Mouse (Mus musculus): ENCODE results near the gene 1700016D06Rik. TPM values are rescaled to one million over a fixed set of nuclear protein-coding genes. Genes with fewer than 3 reads are reported as not detected.

1700016D06Rik gene
- polyA plus RNA-seq, 1 experiment from 2014 or later = not detected

- Histone ChIP-seq H3K4me3 (replicated peaks) (no peak overlapping the region), H3K9me3 (no peaks in the 10 kb centered on the region), H3K9ac (no peak overlapping the region), H3K27ac (no peak overlapping the region), H3K27me3 (replicated peaks) (no peaks in the 10 kb centered on the region), H3K4me2 (replicated peaks) (no peak overlapping the region), H3K36me3 (no peaks in the 10 kb centered on the region), H3K4me1 (replicated peaks) (no peaks in the 10 kb centered on the region)
- WGBS = 91% methylated on average over 5 of the region's 5 CpGs
- ATAC-seq = no peak
Measured at GRCm38 (mm10) chr8:11650021-11650420, 50.8 kb downstream of the 1700016D06Rik start.

GRCm38 (mm10) chr8:11643123-11643522, 57.7 kb downstream of the 1700016D06Rik start:
- H3K4me1 ChIP-seq (replicated peaks) = no peaks in the 10 kb centered on the region
- H3K4me3 ChIP-seq (replicated peaks) = no peak overlapping the region
- H3K4me2 ChIP-seq (replicated peaks) = no peak overlapping the region
- no peaks in the 10 kb centered on the region for H3K9me3 ChIP-seq
- no peaks in the 10 kb centered on the region for H3K27me3 ChIP-seq (replicated peaks)
- no peak overlapping the region for H3K27ac ChIP-seq
- H3K36me3 ChIP-seq = no peaks in the 10 kb centered on the region
- H3K9ac ChIP-seq = no peak overlapping the region
- 78% methylated on average over 2 of the region's 2 CpGs for WGBS
- no peak for ATAC-seq

- no peak for ATAC-seq
- Histone ChIP-seq H3K9me3 (no peaks in the 10 kb centered on the region), H3K27me3 (replicated peaks) (no peaks in the 10 kb centered on the region), H3K4me1 (replicated peaks) (peaks cover 5% of the 10 kb centered on the region; the same call in 1 of the 2 replicates), H3K4me3 (replicated peaks) (no peak overlapping the region), H3K4me2 (replicated peaks) (no peak overlapping the region), H3K9ac (no peak overlapping the region), H3K27ac (no peak overlapping the region), H3K36me3 (no peaks in the 10 kb centered on the region)
- WGBS = 60% methylated on average over 2 of the region's 2 CpGs
Measured at GRCm38 (mm10) chr8:11640606-11641005, 60.3 kb downstream of the 1700016D06Rik start.

- H3K27me3 ChIP-seq (replicated peaks) = no peaks in the 10 kb centered on the region
- H3K4me3 ChIP-seq (replicated peaks) = no peak overlapping the region
- H3K36me3 ChIP-seq = no peaks in the 10 kb centered on the region
- WGBS = 94% methylated on average over 7 of the region's 7 CpGs
- peaks cover 18% of the 10 kb centered on the region for H3K4me1 ChIP-seq (replicated peaks)
- H3K4me2 ChIP-seq (replicated peaks) = no peak overlapping the region
- H3K9me3 ChIP-seq = no peaks in the 10 kb centered on the region
- ATAC-seq = no peak
- no peak overlapping the region for H3K27ac ChIP-seq
- no peak overlapping the region for H3K9ac ChIP-seq
Measured at GRCm38 (mm10) chr8:11637531-11637930, 63.3 kb downstream of the 1700016D06Rik start.

- Histone ChIP-seq H3K4me2 (replicated peaks) (peak overlapping the region; percentile 64), H3K9ac (peak overlapping the region; percentile 90)
Measured at GRCm38 (mm10) chr8:11636324-11637057, 64.4 kb downstream of the 1700016D06Rik start.

GRCm38 (mm10) chr8:11635611-11636081, 65.2 kb downstream of the 1700016D06Rik start, which contains the start of gene Ankrd10:
TSS of gene Ankrd10 (minus strand) at chr8:11635757.
- peak; percentile 94 for ATAC-seq
- H3K27ac ChIP-seq = peak within 1 kb of the TSS; percentile 99
- H3K4me1 ChIP-seq (replicated peaks) = peaks cover 27% of the 10 kb centered on the region
- no peaks in the 10 kb centered on the region for H3K9me3 ChIP-seq
- WGBS = under 1% methylated on average over 40 of the region's 40 CpGs
- H3K36me3 ChIP-seq = peaks cover 11% of the 10 kb centered on the region; the same call in 1 of the 2 replicates
- peak within 1 kb of the TSS; percentile 94 for H3K4me3 ChIP-seq (replicated peaks)
- H3K9ac ChIP-seq = peak within 1 kb of the TSS; percentile 90
- peak within 1 kb of the TSS; percentile 64 for H3K4me2 ChIP-seq (replicated peaks)
- H3K27me3 ChIP-seq (replicated peaks) = no peaks in the 10 kb centered on the region

More at GRCm38 (mm10) chr8:11636324-11637057, 64.4 kb downstream of the 1700016D06Rik start:
- H3K4me3 ChIP-seq (replicated peaks) = peak overlapping the region; percentile 94
- H3K4me1 ChIP-seq (replicated peaks) = peaks cover 23% of the 10 kb centered on the region
- 5% methylated on average over 30 of the region's 30 CpGs for WGBS
- no peaks in the 10 kb centered on the region for H3K9me3 ChIP-seq
- H3K27ac ChIP-seq = peak overlapping the region; percentile 99
- peaks cover 4% of the 10 kb centered on the region; the same call in 1 of the 2 replicates for H3K36me3 ChIP-seq
- no peaks in the 10 kb centered on the region for H3K27me3 ChIP-seq (replicated peaks)
- peak; percentile 77 for ATAC-seq

GRCm38 (mm10) chr8:11635012-11635577, 65.8 kb downstream of the 1700016D06Rik start:
- peak overlapping the region; percentile 64 for H3K4me2 ChIP-seq (replicated peaks)
- H3K4me3 ChIP-seq (replicated peaks) = peak overlapping the region; percentile 94
- ATAC-seq = peak; percentile 73
- H3K9me3 ChIP-seq = no peaks in the 10 kb centered on the region
- H3K27ac ChIP-seq = peak overlapping the region; percentile 99
- H3K9ac ChIP-seq = peak overlapping the region; percentile 90
- H3K27me3 ChIP-seq (replicated peaks) = no peaks in the 10 kb centered on the region
- H3K36me3 ChIP-seq = peaks cover 16% of the 10 kb centered on the region; the same call in 1 of the 2 replicates
- WGBS = under 1% methylated on average over 70 of the region's 70 CpGs
- peaks cover 29% of the 10 kb centered on the region for H3K4me1 ChIP-seq (replicated peaks)

GRCm38 (mm10) chr8:11634331-11635011, 66.4 kb downstream of the 1700016D06Rik start:
- peak overlapping the region; percentile 64 for H3K4me2 ChIP-seq (replicated peaks)
- H3K27me3 ChIP-seq (replicated peaks) = no peaks in the 10 kb centered on the region
- H3K36me3 ChIP-seq = peaks cover 17% of the 10 kb centered on the region; the same call in 1 of the 2 replicates
- H3K9ac ChIP-seq = peak overlapping the region; percentile 90
- peak; percentile 2; the same call in 1 of the 2 replicates for ATAC-seq
- H3K4me1 ChIP-seq (replicated peaks) = peaks cover 32% of the 10 kb centered on the region
- H3K27ac ChIP-seq = peak overlapping the region; percentile 99
- H3K9me3 ChIP-seq = no peaks in the 10 kb centered on the region
- H3K4me3 ChIP-seq (replicated peaks) = peak overlapping the region; percentile 94
- under 1% methylated on average over 39 of the region's 39 CpGs for WGBS

- peak overlapping the region; percentile 64 for H3K4me2 ChIP-seq (replicated peaks)
- ATAC-seq = no peak
- 0 out of 2 replicates have a peak overlapping the region, but pooled peaks have one; percentile 1 for H3K9ac ChIP-seq
- peak overlapping the region; percentile 94 for H3K4me3 ChIP-seq (replicated peaks)
- no peaks in the 10 kb centered on the region for H3K27me3 ChIP-seq (replicated peaks)
- peaks cover 18% of the 10 kb centered on the region; the same call in 1 of the 2 replicates for H3K36me3 ChIP-seq
- H3K9me3 ChIP-seq = no peaks in the 10 kb centered on the region
- WGBS = 43% methylated on average over 7 of the region's 7 CpGs
- H3K4me1 ChIP-seq (replicated peaks) = peaks cover 32% of the 10 kb centered on the region
- H3K27ac ChIP-seq = no peak overlapping the region
Measured at GRCm38 (mm10) chr8:11633414-11633813, 67.4 kb downstream of the 1700016D06Rik start.

- Histone ChIP-seq H3K36me3 (peaks cover 20% of the 10 kb centered on the region; the same call in 1 of the 2 replicates), H3K9me3 (no peaks in the 10 kb centered on the region), H3K27ac (peak overlapping the region; percentile 32; the same call in 1 of the 2 replicates), H3K4me2 (replicated peaks) (peak overlapping the region; percentile 64), H3K4me1 (replicated peaks) (peaks cover 32% of the 10 kb centered on the region), H3K4me3 (replicated peaks) (no peak overlapping the region), H3K27me3 (replicated peaks) (no peaks in the 10 kb centered on the region), H3K9ac (no peak overlapping the region)
- 6% methylated on average over 2 of the region's 2 CpGs for WGBS
- ATAC-seq = no peak
Measured at GRCm38 (mm10) chr8:11632406-11632805, 68.5 kb downstream of the 1700016D06Rik start.

- Histone ChIP-seq H3K27ac (no peak overlapping the region), H3K9ac (no peak overlapping the region), H3K27me3 (replicated peaks) (no peaks in the 10 kb centered on the region), H3K4me3 (replicated peaks) (no peak overlapping the region), H3K4me1 (replicated peaks) (peaks cover 27% of the 10 kb centered on the region), H3K4me2 (replicated peaks) (no peak overlapping the region), H3K9me3 (no peaks in the 10 kb centered on the region), H3K36me3 (peaks cover 34% of the 10 kb centered on the region)
- WGBS = 76% methylated on average over 5 of the region's 5 CpGs
- no peak for ATAC-seq
Measured at GRCm38 (mm10) chr8:11629206-11629605, 71.7 kb downstream of the 1700016D06Rik start.
